Mouse (Mus musculus) liver, adult 2 months (tissue): ENCODE measurements around the gene Fndc3b. TPM values are rescaled to one million over a fixed set of nuclear protein-coding genes. Genes with fewer than 3 reads are reported as not detected.

Experiments used
- DNase-seq: peaks from one replicate; pipeline ENCODE4 v3.0.0-alpha.2; 2011; ENCODE audit warnings: low read depth, low spot score; ENCODE audit errors: extremely low read depth
- H3K27ac ChIP-seq: fragments of 200-500 bp; replicated peaks from 2 replicates; pipeline ENCODE4 v1.5.1; 2012; ENCODE audit warnings: low read depth, mild to moderate bottlenecking, control low read depth, inconsistent platforms, low read length; ENCODE audit not compliant: insufficient read depth
- H3K27me3 ChIP-seq: fragments of 200-500 bp; 2 replicates; pipeline ENCODE4 v1.6.1; 2012; ENCODE audit warnings: mild to moderate bottlenecking, moderate library complexity, low read length, inconsistent platforms; ENCODE audit not compliant: control insufficient read depth, insufficient read depth
- H3K36me3 ChIP-seq: fragments of 200-500 bp; 2 replicates; pipeline ENCODE4 v1.6.1; 2012; ENCODE audit warnings: low read length, inconsistent platforms; ENCODE audit not compliant: control insufficient read depth, insufficient read depth
- H3K4me1 ChIP-seq: fragments of 200-500 bp; 2 replicates; pipeline ENCODE4 v1.6.1; 2011; ENCODE audit warnings: low read length; ENCODE audit not compliant: control insufficient read depth, insufficient read depth
- H3K4me3 ChIP-seq: fragments of 200-500 bp; 2 replicates; pipeline ENCODE4 v1.5.1; 2011; ENCODE audit warnings: low read depth, mild to moderate bottlenecking, control low read depth, low read length, moderate library complexity; ENCODE audit not compliant: insufficient read depth
- H3K79me2 ChIP-seq: fragments of 200-500 bp; 2 replicates; pipeline ENCODE4 v1.6.1; 2012; ENCODE audit warnings: inconsistent platforms, mild to moderate bottlenecking, low read length, moderate library complexity; ENCODE audit not compliant: control insufficient read depth, insufficient read depth
- H3K9ac ChIP-seq: fragments of 200-500 bp; 2 replicates; pipeline ENCODE4 v1.6.1; 2012; ENCODE audit warnings: low read depth, mild to moderate bottlenecking, control low read depth, inconsistent platforms, low read length
- CTCF ChIP-seq: fragments of 200-500 bp; IDR thresholded peaks from 2 replicates; pipeline ENCODE4 v1.5.1; 2011; ENCODE audit warnings: low read depth, low read length, control low read depth
- POLR2A ChIP-seq: fragments of 200-500 bp; IDR thresholded peaks from 2 replicates; pipeline ENCODE4 v1.6.1; 2011; ENCODE audit warnings: low read length, control low read depth; ENCODE audit not compliant: insufficient read depth; ENCODE audit errors: extremely low read depth
- WGBS: fragments of 180-500 bp; shearing (Covaris S2); methylation state at CpG from one replicate; pipeline ENCODE4 v1.1.7; 2018; 5-methylcytosine and 5-hydroxymethylcytosine counted together
- polyA plus RNA-seq: library from polyadenylated mRNA; depleted of rRNA; stranded (reverse); fragments of >200 nt; gene quantifications from 2 replicates; pipeline ENCODE4 v1.2.3, GENCODE M21; 2012
- total RNA-seq: library from RNA; depleted of rRNA; stranded (reverse); fragments of >200 nt; gene quantifications from 2 replicates; pipeline ENCODE4 v1.2.3, GENCODE M21; 2014

The Fndc3b gene
- total and polyA plus RNA-seq, 2 experiments = 3.3 to 9.4 TPM

GRCm38 (mm10) chr3:27603905-27604620 lies 107.0 kb downstream of the Fndc3b start:
- H3K79me2 ChIP-seq = peaks cover 21% of the 10 kb centered on the region; the same call in 1 of the 2 replicates
- WGBS = 22% methylated on average over 13 of the region's 13 CpGs
- peak; percentile 73 for DNase-seq
- H3K36me3 ChIP-seq = no peaks in the 10 kb centered on the region
- H3K4me1 ChIP-seq = peaks cover 26% of the 10 kb centered on the region
- no peaks in the 10 kb centered on the region for H3K27me3 ChIP-seq
- TF ChIP-seq POLR2A = no peak
- TF ChIP-seq CTCF = no peak
- no peak overlapping the region for H3K4me3 ChIP-seq
- no peak overlapping the region for H3K27ac ChIP-seq
- no peak overlapping the region for H3K9ac ChIP-seq

- H3K9ac ChIP-seq = no peak overlapping the region
- H3K79me2 ChIP-seq = peaks cover 29% of the 10 kb centered on the region; the same call in 1 of the 2 replicates
- no peak overlapping the region for H3K27ac ChIP-seq
- no peaks in the 10 kb centered on the region for H3K36me3 ChIP-seq
- TF ChIP-seq POLR2A (no peak), CTCF (no peak)
- no peak for DNase-seq
- WGBS = 78% methylated on average over 7 of the region's 7 CpGs
- H3K4me3 ChIP-seq = no peak overlapping the region
- H3K4me1 ChIP-seq = peaks cover 12% of the 10 kb centered on the region
- no peaks in the 10 kb centered on the region for H3K27me3 ChIP-seq
These were observed 110.5 kb downstream of the Fndc3b start for GRCm38 (mm10) chr3:27600645-27601044.

GRCm38 (mm10) chr3:27600197-27600596 lies 110.9 kb downstream of the Fndc3b start:
- WGBS = 82% methylated on average over 4 of the region's 4 CpGs
- TF ChIP-seq POLR2A (no peak), CTCF (no peak)
- Histone ChIP-seq H3K36me3 (no peaks in the 10 kb centered on the region), H3K4me3 (no peak overlapping the region), H3K4me1 (peaks cover 12% of the 10 kb centered on the region), H3K27ac (no peak overlapping the region), H3K9ac (no peak overlapping the region), H3K27me3 (no peaks in the 10 kb centered on the region), H3K79me2 (peaks cover 29% of the 10 kb centered on the region; the same call in 1 of the 2 replicates)
- no peak for DNase-seq

GRCm38 (mm10) chr3:27598437-27599382 lies 112.4 kb downstream of the Fndc3b start:
- DNase-seq = no peak
- peaks cover 29% of the 10 kb centered on the region; the same call in 1 of the 2 replicates for H3K79me2 ChIP-seq
- TF ChIP-seq POLR2A (no peak), CTCF (no peak)

GRCm38 (mm10) chr3:27593485-27594138 lies 117.5 kb downstream of the Fndc3b start:
- H3K27ac ChIP-seq = no peak overlapping the region
- WGBS = 95% methylated on average over 7 of the region's 7 CpGs
- peaks cover 17% of the 10 kb centered on the region; the same call in 1 of the 2 replicates for H3K79me2 ChIP-seq
- H3K4me3 ChIP-seq = no peak overlapping the region
- no peaks in the 10 kb centered on the region for H3K4me1 ChIP-seq
- TF ChIP-seq POLR2A (no peak), CTCF (no peak)
- H3K36me3 ChIP-seq = no peaks in the 10 kb centered on the region
- no peaks in the 10 kb centered on the region for H3K27me3 ChIP-seq
- no peak overlapping the region for H3K9ac ChIP-seq
- no peak for DNase-seq

More at GRCm38 (mm10) chr3:27598437-27599382, 112.4 kb downstream of the Fndc3b start:
- H3K27me3 ChIP-seq = no peaks in the 10 kb centered on the region
- peaks cover 10% of the 10 kb centered on the region for H3K4me1 ChIP-seq
- H3K36me3 ChIP-seq = no peaks in the 10 kb centered on the region
- H3K4me3 ChIP-seq = no peak overlapping the region
- no peak overlapping the region for H3K27ac ChIP-seq
- H3K9ac ChIP-seq = no peak overlapping the region
- WGBS = 88% methylated on average over 11 of the region's 11 CpGs
